Mouse (Mus musculus) embryonic facial prominence, embryonic 15.5 days (tissue): ENCODE data around the gene Ccser1. TPM values are rescaled to one million over a fixed set of nuclear protein-coding genes. Genes with fewer than 3 reads are reported as not detected.

Experiments used
- ATAC-seq: fragments of 200-750 bp; cut with Nextera tagmentation; 2 replicates; pipeline ENCODE4 v1.8.0; 2017; ENCODE audit warnings: low read depth, moderate TSS enrichment; ENCODE audit not compliant: insufficient number of reproducible peaks, low FRiP score, low TSS enrichment
- H3K27ac ChIP-seq: fragments of 300-500 bp; sonication (generic); replicated peaks from 2 replicates; pipeline ENCODE4 v1.5.1; 2015; ENCODE audit warnings: mild to moderate bottlenecking, inconsistent platforms
- H3K27me3 ChIP-seq: fragments of 300-500 bp; sonication (generic); 2 replicates; pipeline ENCODE4 v1.6.1; 2015; ENCODE audit warnings: inconsistent platforms
- H3K36me3 ChIP-seq: fragments of 300-500 bp; sonication (generic); 2 replicates; pipeline ENCODE4 v1.6.1; 2015; ENCODE audit warnings: mild to moderate bottlenecking, inconsistent platforms
- H3K4me1 ChIP-seq: fragments of 300-500 bp; sonication (generic); 2 replicates; pipeline ENCODE4 v1.6.1; 2015; ENCODE audit warnings: inconsistent platforms
- H3K4me2 ChIP-seq: fragments of 300-500 bp; sonication (generic); replicated peaks from 2 replicates; pipeline ENCODE4 v1.6.1; 2015; ENCODE audit warnings: mild to moderate bottlenecking, inconsistent platforms
- H3K4me3 ChIP-seq: fragments of 300-500 bp; sonication (generic); replicated peaks from 2 replicates; pipeline ENCODE4 v1.5.1; 2015; ENCODE audit warnings: mild to moderate bottlenecking, inconsistent platforms
- H3K9ac ChIP-seq: fragments of 300-500 bp; sonication (generic); 2 replicates; pipeline ENCODE4 v1.6.1; 2015; ENCODE audit warnings: inconsistent platforms
- H3K9me3 ChIP-seq: fragments of 300-500 bp; sonication (generic); replicated peaks from 2 replicates; pipeline ENCODE4 v1.6.1; 2016; ENCODE audit warnings: inconsistent platforms
- WGBS: fragments of 180-500 bp; shearing (Covaris S2); methylation state at CpG from one replicate; pipeline ENCODE4 v1.1.7; 2015; 5-methylcytosine and 5-hydroxymethylcytosine counted together
- polyA plus RNA-seq: library from polyadenylated mRNA; unstranded; fragments of >200 nt; fragmentation: Nextera tagmentation; extraction: Ambion mirVana; gene quantifications from 2 replicates; pipeline ENCODE4 v1.2.1, GENCODE M21; 2015

Gene Ccser1
- polyA plus RNA-seq, 1 experiment from 2014 or later: 7.2 TPM

GRCm38 (mm10) chr6:61567967-61568366 lies 387.8 kb downstream of the Ccser1 start:
- no peak overlapping the region for H3K27ac ChIP-seq
- no peak overlapping the region for H3K9ac ChIP-seq
- no peak for ATAC-seq
- no peaks in the 10 kb centered on the region for H3K4me1 ChIP-seq
- H3K36me3 ChIP-seq: no peaks in the 10 kb centered on the region
- no peaks in the 10 kb centered on the region for H3K9me3 ChIP-seq
- H3K27me3 ChIP-seq: no peaks in the 10 kb centered on the region
- H3K4me3 ChIP-seq: no peak overlapping the region
- WGBS: 83% methylated on average over 8 of the region's 8 CpGs
- no peak overlapping the region for H3K4me2 ChIP-seq

DNA sequence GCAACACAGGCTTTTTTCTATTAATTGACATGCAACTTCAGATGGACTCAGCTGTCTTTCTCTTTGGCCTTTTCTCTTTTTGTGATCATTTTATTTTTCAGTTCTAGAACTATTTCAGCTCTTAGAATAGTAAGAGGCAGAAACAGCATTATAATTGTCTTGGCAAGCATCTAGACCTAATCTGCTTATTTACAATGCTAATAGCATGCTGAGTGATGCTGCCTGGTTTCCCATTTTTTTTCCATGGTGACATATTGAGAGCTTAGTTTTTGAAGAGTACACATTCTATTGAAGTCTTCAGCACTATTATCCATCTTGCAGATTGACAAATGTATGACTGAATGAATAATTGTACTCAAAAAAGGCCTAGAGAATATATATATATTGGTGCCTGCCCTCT lies 401.6 kb downstream of the Ccser1 start:
- no peak overlapping the region for H3K27ac ChIP-seq
- no peak for ATAC-seq
- H3K4me3 ChIP-seq: no peak overlapping the region
- H3K36me3 ChIP-seq: no peaks in the 10 kb centered on the region
- H3K4me1 ChIP-seq: no peaks in the 10 kb centered on the region
- H3K4me2 ChIP-seq: no peak overlapping the region
- no peaks in the 10 kb centered on the region for H3K9me3 ChIP-seq
- H3K27me3 ChIP-seq: no peaks in the 10 kb centered on the region
- no peak overlapping the region for H3K9ac ChIP-seq

DNA sequence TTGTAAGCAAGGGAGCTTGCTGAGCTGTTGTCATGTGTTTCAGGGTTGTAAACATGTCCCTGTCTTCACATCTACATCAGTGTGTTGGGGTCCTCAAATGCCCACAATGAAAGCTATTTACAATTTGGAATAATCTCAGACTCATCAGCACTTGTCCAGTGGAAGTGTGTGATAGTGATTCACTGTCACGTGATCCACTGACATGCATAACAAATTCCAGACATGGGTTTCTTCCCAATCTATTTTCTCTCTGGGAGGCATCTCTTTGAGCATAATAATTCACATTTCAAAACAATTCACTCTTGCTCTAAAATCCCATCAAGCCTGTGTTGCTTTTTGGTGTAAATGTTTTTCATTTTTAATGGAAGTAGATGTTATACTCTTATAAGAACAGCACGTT lies 408.9 kb downstream of the Ccser1 start:
- WGBS: 53% methylated on average over 2 of the region's 2 CpGs
- ATAC-seq: no peak
- Histone ChIP-seq H3K4me1 (no peaks in the 10 kb centered on the region), H3K27ac (no peak overlapping the region), H3K27me3 (no peaks in the 10 kb centered on the region), H3K4me3 (no peak overlapping the region), H3K9me3 (no peaks in the 10 kb centered on the region), H3K4me2 (no peak overlapping the region), H3K36me3 (no peaks in the 10 kb centered on the region), H3K9ac (no peak overlapping the region)

- Histone ChIP-seq H3K9me3 (no peaks in the 10 kb centered on the region), H3K36me3 (no peaks in the 10 kb centered on the region), H3K4me1 (no peaks in the 10 kb centered on the region), H3K4me3 (no peak overlapping the region), H3K27ac (no peak overlapping the region), H3K27me3 (no peaks in the 10 kb centered on the region), H3K4me2 (no peak overlapping the region), H3K9ac (no peak overlapping the region)
- WGBS: 64% methylated on average over 5 of the region's 5 CpGs
- ATAC-seq: no peak
Observed at GRCm38 (mm10) chr6:61601911-61602310, 421.8 kb downstream of the Ccser1 start.

DNA sequence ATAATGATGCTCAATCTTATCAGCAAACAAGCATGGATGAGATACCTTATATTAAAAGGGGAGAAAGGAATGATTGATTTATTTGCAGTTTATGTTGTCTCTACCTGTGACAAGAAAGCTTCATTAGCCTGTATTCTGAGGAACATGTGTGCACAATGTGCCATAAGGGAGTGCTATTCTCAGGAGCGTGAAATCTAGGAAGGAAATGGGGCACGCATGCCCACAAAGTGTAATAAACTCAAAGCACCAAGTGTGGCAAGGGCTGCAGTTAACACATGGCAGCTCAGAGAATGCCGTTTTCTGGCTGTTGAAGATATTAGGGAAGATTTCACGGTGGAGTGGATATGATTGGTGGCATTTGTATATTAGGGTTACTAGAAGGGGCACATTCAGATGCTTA lies 434.8 kb downstream of the Ccser1 start:
- Histone ChIP-seq H3K4me2 (no peak overlapping the region), H3K4me3 (no peak overlapping the region), H3K9me3 (no peaks in the 10 kb centered on the region), H3K27ac (no peak overlapping the region), H3K27me3 (no peaks in the 10 kb centered on the region), H3K36me3 (no peaks in the 10 kb centered on the region), H3K9ac (no peak overlapping the region), H3K4me1 (no peaks in the 10 kb centered on the region)
- ATAC-seq: no peak
- WGBS: 58% methylated on average over 4 of the region's 4 CpGs

DNA sequence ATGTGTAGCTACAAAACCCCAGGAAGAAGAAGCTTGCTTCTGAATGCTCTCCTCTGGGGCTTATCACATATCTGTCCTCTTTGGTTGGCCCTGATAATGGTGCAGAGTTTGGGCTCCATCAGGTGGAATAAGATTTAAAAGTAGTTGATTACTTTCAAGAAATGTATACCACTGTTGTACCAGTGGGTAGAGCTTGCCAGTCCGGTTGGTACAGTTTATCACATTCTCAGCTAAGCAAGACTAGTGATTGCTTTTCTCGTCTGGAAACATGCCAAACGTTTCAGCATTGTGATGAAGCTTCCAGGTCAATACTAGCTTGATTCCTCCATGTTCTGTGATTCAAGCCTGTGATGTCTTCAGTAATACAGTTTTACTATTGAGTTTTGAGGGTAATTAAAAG lies 441.6 kb downstream of the Ccser1 start:
- Histone ChIP-seq H3K4me3 (no peak overlapping the region), H3K9ac (no peak overlapping the region), H3K36me3 (no peaks in the 10 kb centered on the region), H3K27me3 (no peaks in the 10 kb centered on the region), H3K4me2 (no peak overlapping the region), H3K4me1 (no peaks in the 10 kb centered on the region), H3K9me3 (no peaks in the 10 kb centered on the region), H3K27ac (no peak overlapping the region)
- 70% methylated on average over 3 of the region's 3 CpGs for WGBS
- no peak for ATAC-seq

DNA sequence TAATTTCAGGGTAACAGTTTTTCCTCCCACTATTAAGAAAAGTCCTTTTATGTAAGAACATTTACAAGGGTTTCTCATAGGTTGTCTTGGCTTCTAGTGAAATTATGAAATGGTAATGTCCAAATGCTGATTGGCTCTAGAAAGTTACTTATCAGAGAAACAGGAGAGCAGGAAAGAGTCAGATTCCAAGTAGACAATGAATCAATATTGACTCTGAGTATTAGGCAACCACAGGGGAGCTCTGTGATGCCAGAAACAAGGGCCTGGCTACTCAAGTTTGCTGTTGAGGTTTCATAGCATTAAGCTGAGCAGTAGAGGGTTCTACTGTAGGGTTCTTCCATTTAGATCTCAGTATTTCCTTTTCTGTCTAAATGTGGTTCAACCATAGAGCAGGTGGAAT lies 481.3 kb downstream of the Ccser1 start:
- Histone ChIP-seq H3K4me3 (no peak overlapping the region), H3K27me3 (no peaks in the 10 kb centered on the region), H3K4me2 (no peak overlapping the region), H3K9ac (no peak overlapping the region), H3K36me3 (no peaks in the 10 kb centered on the region), H3K27ac (no peak overlapping the region), H3K9me3 (no peaks in the 10 kb centered on the region), H3K4me1 (no peaks in the 10 kb centered on the region)
- no peak for ATAC-seq

DNA sequence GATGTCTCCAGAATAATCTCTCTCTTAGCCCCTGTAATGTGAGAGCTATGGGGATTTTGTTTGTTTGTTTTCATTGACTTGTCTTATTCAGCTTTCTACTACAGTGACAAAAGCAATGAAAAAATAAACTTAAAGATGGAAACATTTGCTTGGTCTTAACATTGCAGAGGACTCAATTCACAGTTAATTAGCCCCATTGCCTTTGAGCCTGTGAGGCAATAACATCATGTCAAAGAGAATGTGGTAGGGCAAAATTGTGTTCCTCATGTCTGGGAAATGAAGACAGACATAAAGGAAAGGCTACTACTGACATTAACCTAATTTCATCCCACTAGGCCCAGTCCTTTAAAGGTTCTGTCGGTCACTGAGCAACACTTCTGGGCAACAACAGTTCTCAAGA lies 484.4 kb downstream of the Ccser1 start:
- 65% methylated on average over 1 of the region's 1 CpGs for WGBS
- Histone ChIP-seq H3K4me3 (no peak overlapping the region), H3K27me3 (no peaks in the 10 kb centered on the region), H3K9ac (no peak overlapping the region), H3K4me1 (no peaks in the 10 kb centered on the region), H3K36me3 (no peaks in the 10 kb centered on the region), H3K4me2 (no peak overlapping the region), H3K27ac (no peak overlapping the region), H3K9me3 (no peaks in the 10 kb centered on the region)
- ATAC-seq: no peak

DNA sequence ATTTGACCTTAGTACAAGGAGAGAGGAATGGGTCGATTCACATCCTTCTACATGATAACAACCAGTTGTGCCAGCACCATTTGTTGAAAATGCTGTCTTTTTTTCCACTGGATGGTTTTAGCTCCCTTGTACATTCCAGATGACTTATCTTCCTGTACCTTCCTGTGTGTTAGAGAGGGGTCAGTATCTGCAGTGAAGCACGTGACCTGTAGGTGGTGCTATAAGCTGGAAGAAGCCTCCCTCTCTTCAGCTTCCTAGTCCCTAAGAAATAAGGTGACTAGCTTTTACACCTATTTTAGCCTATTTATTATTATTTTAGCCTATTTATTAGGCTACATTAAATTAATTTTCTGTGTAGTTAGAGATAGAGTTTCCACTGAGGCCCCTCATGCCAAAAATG lies 506.9 kb downstream of the Ccser1 start:
- Histone ChIP-seq H3K36me3 (no peaks in the 10 kb centered on the region), H3K4me3 (no peak overlapping the region), H3K9me3 (no peaks in the 10 kb centered on the region), H3K4me1 (no peaks in the 10 kb centered on the region), H3K27me3 (no peaks in the 10 kb centered on the region), H3K27ac (no peak overlapping the region), H3K4me2 (no peak overlapping the region), H3K9ac (no peak overlapping the region)
- WGBS: 36% methylated on average over 2 of the region's 2 CpGs
- ATAC-seq: no peak

DNA sequence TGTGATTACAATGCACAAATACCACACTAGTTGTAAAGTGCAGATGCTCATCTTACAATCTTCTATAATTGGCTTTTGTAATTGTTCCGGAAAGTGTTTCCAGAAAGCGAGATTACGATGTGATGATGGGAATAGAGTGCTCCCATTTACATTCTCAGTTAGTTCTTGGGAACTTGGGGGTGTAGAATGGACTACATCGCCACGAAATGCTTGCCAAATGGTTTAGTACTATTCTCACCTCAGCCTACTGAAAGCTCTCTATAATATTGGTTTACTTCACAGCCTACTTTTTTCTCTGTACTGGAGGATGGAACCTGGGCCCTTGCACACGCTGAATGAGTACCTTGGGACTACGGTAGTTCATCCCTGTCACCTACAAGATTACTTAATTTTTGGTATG lies 522.9 kb downstream of the Ccser1 start:
- 87% methylated on average over 7 of the region's 7 CpGs for WGBS

DNA sequence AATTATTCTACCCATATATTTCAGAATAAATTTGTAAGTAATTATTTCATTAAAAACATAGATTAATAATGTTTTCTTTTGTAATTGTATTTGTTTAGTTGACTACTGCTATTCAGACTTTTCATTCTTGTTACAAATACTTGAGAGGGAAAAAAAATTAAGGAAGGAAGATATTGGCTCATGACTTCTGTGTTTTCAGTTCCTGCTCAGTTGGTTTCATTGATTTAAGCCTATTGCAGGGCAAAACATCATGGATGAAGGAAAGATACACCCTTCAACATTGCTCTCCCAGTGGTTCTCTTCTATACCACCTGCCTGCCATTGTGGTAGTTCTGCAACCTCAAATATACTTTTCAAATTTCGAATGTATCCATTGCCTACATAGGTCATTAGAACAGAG lies 541.1 kb downstream of the Ccser1 start:
- WGBS: 70% methylated on average over 1 of the region's 1 CpGs
- Histone ChIP-seq H3K4me3 (no peak overlapping the region), H3K27ac (no peak overlapping the region), H3K9ac (no peak overlapping the region), H3K4me2 (no peak overlapping the region), H3K27me3 (no peaks in the 10 kb centered on the region), H3K9me3 (no peaks in the 10 kb centered on the region), H3K36me3 (no peaks in the 10 kb centered on the region), H3K4me1 (no peaks in the 10 kb centered on the region)
- no peak for ATAC-seq

More for the DNA sequence above, 522.9 kb downstream of the Ccser1 start:
- no peaks in the 10 kb centered on the region for H3K4me1 ChIP-seq
- H3K4me3 ChIP-seq: no peak overlapping the region
- ATAC-seq: no peak
- H3K36me3 ChIP-seq: no peaks in the 10 kb centered on the region
- no peak overlapping the region for H3K9ac ChIP-seq
- H3K4me2 ChIP-seq: no peak overlapping the region
- no peaks in the 10 kb centered on the region for H3K27me3 ChIP-seq
- no peak overlapping the region for H3K27ac ChIP-seq
- H3K9me3 ChIP-seq: no peaks in the 10 kb centered on the region

- Histone ChIP-seq H3K27ac (no peak overlapping the region), H3K27me3 (no peaks in the 10 kb centered on the region), H3K4me2 (no peak overlapping the region), H3K4me3 (no peak overlapping the region), H3K4me1 (no peaks in the 10 kb centered on the region), H3K9me3 (no peaks in the 10 kb centered on the region), H3K9ac (no peak overlapping the region), H3K36me3 (no peaks in the 10 kb centered on the region)
- no peak for ATAC-seq
- 33% methylated on average over 1 of the region's 1 CpGs for WGBS
Observed at GRCm38 (mm10) chr6:61729065-61729464, 548.9 kb downstream of the Ccser1 start.
